Mouse (Mus musculus) lung, adult 2 months (tissue): ENCODE data around the gene Ptafr. TPM values are rescaled to one million over a fixed set of nuclear protein-coding genes. Genes with fewer than 3 reads are reported as not detected.
A peak's percentile ranks its signal among the peaks of the same experiment; 100 is the strongest.

Experiments used
- DNase-seq: peaks from one replicate; pipeline ENCODE4 v3.0.0; 2022
- H3K4me1 ChIP-seq: fragments of 200-500 bp; 2 replicates; pipeline ENCODE4 v1.6.1; 2011; ENCODE audit warnings: low read length; ENCODE audit not compliant: control insufficient read depth, insufficient read depth
- H3K4me3 ChIP-seq: fragments of 200-500 bp; replicated peaks from 2 replicates; pipeline ENCODE3; 2011; ENCODE audit warnings: low read depth, mild to moderate bottlenecking, control low read depth, low read length; ENCODE audit errors: extremely low read depth
- CTCF ChIP-seq: fragments of 200-500 bp; IDR thresholded peaks from 2 replicates; pipeline ENCODE4 v1.5.1; 2011; ENCODE audit warnings: mild to moderate bottlenecking, low read length, control low read depth; ENCODE audit not compliant: insufficient read depth
- POLR2A ChIP-seq: fragments of 200-500 bp; IDR thresholded peaks from 2 replicates; pipeline ENCODE4 v1.6.1; 2011; ENCODE audit warnings: low read depth, mild to moderate bottlenecking, control low read depth, low read length, borderline replicate concordance; ENCODE audit errors: extremely low read depth
- WGBS: fragments of 180-500 bp; shearing (Covaris S2); methylation state at CpG from one replicate; pipeline ENCODE4 v1.1.7; 2018; 5-methylcytosine and 5-hydroxymethylcytosine counted together
- polyA plus RNA-seq: library from polyadenylated mRNA; depleted of rRNA; stranded (reverse); fragments of >200 nt; gene quantifications from 2 replicates; pipeline ENCODE4 v1.2.3, GENCODE M21; 2012

Ptafr gene
- polyA plus RNA-seq, 1 experiment, result 5.0 TPM

DNA sequence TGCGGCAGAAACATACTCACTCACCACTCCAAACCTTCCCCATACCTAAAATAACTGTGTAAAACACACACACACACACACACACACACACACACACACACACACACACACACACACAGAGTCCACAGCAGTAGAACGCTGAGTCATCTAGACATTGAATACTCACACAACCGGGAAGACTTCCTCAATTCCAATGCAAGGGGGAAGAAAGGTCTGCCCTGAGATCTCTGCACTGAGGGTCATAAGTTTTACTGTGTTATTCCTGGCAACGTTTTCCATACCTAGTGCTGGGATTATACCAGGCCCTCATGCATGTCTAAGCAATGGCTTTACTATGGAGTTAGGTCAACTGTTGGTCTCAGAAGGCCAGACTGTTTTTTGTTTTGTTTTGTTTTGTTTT lies 34.5 kb upstream of the Ptafr start:
- peaks cover 8% of the 10 kb centered on the region for H3K4me1 ChIP-seq
- H3K4me3 ChIP-seq, result no peak overlapping the region
- no peak for TF ChIP-seq POLR2A
- TF ChIP-seq CTCF, result no peak
- no peak for DNase-seq
- WGBS, result 63% methylated on average over 4 of the region's 4 CpGs

DNA sequence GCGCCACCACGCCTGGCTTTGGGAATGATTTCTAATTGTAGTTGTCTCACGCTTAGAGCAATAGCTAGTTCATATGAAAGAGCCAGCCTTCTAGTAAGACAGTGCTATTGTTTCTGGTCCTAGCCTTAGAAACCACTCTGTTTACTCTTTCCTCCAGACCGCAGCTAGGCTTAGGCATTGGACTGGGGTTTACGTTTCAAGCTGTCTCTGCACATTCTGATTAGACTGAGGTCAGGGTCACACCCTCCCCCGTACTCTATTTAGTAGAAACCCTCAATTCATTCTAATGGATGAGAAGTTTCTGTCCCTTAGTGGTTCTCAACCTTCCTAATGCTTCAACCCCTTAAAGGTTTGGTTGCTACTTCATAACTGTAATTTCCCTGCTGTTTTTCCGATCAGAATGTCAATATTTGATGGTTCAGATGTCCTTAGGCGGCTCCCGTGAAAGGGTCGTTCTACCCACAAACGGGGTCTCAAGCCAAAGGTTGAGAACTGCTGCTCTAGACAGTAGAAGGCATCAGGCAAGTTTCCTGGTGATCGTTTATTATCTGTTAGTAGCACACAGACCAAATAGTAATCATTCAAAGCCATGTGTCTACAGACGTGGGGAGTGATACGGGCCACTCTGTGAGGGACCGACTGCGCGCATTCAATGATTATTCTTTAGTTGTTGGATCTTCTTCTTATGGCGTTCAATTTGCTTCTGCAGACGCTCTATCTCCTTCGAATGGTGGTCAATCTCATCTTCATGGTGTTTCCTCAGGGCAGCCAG lies 33.6 kb upstream of the Ptafr start:
- H3K4me1 ChIP-seq, result peaks cover 6% of the 10 kb centered on the region
- WGBS, result 89% methylated on average over 20 of the region's 20 CpGs
- H3K4me3 ChIP-seq, result no peak overlapping the region
- DNase-seq, result no peak
- TF ChIP-seq CTCF (no peak), POLR2A (no peak)

DNA sequence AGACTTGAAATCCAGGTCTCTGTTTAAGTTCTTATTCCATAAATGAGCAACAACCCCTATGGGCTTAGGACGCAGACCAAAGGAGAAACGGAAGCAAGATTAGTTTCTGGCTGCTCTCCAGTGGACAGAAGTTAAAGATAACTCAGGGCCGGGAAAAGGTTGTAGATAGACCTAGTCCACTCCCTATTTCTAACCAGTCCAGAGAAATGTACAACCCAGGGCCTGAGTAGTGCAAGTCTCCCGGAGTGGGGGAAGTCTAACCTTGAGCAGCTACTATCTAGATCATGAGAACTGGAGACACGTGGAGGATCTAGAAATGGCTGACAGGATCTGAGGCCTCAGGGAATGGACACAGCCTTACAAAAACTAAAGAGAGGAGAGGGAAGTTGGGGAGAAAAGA lies 31.4 kb upstream of the Ptafr start:
- no peak for TF ChIP-seq POLR2A
- TF ChIP-seq CTCF, result no peak
- WGBS, result 9% methylated on average over 5 of the region's 5 CpGs
- Histone ChIP-seq H3K4me1 (peaks cover 11% of the 10 kb centered on the region), H3K4me3 (peak overlapping the region; percentile 77)
- DNase-seq, result no peak

DNA sequence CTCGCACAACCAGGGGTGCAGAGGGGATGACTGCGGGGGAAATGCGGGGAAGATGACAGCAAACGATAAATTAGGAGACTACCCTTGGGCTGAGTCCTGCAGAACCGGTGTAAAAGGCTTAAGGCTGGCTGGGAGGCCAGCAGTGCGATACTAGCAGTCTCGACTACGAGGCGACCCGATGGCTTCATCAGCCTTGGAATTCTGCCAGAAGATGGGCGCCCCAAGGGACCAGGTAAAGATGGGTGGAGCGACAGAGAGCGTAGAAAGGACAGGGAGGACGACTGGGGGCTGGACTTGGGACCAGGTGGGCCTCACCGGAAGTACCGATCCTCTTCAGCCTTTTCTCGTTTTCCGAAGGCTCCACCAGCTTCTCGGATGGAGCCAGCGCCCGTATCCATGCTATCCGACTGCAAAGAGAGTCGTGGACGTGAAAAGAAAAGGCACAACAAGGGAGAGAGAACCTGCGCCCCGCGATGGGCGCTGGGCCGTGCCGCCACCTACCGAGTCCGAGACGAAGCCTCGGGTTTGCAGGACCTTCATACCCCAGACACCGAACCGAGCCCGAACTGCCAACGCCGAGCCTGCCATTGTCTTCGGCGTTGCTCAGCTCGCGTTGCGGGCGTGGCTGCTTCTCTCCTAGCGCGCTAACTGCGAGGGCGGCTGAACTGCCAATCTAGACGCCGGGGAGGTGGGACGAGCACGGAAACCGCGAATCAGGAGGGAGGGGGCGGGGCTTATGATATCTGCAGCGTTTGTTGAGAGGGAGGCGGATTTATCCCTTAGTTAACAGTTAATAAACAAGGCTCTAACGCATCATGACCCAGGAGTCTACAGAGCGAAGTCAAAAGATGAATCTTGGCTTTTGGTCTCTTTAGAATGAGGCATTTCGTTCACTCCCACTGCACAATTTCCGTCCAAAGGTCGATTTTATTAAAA lies 30.6 kb upstream of the Ptafr start, which contains the start of gene Atpif1:
Gene Atpif1 (minus strand): TSS at position 679 of the 936 bp plus-strand sequence.
- TF ChIP-seq CTCF (no peak), POLR2A (peak; percentile 90; the same call in 1 of the 2 replicates)
- peak; percentile 81 for DNase-seq
- WGBS, result under 1% methylated on average over 63 of the region's 63 CpGs
- Histone ChIP-seq H3K4me1 (peaks cover 11% of the 10 kb centered on the region), H3K4me3 (peak within 1 kb of the TSS; percentile 77)

DNA sequence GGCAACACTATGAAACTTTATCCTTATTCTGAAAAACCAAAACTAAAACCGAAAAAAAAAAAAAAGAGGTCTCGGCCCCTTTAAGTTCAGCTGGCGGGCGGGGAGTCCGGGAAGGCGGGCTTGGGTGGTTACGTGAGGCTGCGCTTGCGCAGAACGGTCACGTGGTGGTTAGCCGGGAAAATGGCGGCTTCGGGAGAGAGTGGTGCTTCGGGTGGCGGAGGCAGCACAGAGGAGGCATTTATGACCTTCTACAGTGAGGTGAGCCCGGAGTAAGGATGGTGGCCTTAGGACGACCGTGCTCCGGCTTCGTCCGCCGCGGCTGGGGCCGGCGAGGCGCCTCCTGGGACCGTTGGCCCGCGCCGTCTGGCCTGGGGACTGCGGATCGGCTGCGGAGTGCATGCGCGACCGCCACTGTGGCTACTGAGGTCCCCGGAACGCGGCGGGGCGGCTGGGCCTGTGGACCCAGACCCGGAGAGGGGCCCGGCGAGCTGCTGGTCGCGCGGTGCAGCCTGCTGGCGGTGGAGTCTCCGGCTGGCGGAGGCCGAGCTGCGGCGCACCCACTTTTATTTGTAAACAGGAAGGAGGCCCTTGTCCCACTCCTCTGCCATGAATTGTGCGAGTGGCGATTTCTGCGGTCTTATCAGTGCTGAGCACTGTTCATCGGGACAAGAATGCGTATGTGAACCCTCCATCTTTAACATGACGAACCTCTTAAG lies 28.3 kb upstream of the Ptafr start, which contains the start of gene Dnajc8:
Gene Dnajc8 (plus strand): TSS at position 145 of the 716 bp plus-strand sequence.
- Histone ChIP-seq H3K4me3 (peak within 1 kb of the TSS; percentile 72), H3K4me1 (peaks cover 13% of the 10 kb centered on the region)
- under 1% methylated on average over 60 of the region's 60 CpGs for WGBS
- peak; percentile 94 for DNase-seq
- TF ChIP-seq CTCF (no peak), POLR2A (peak; percentile 91; the same call in 1 of the 2 replicates)

DNA sequence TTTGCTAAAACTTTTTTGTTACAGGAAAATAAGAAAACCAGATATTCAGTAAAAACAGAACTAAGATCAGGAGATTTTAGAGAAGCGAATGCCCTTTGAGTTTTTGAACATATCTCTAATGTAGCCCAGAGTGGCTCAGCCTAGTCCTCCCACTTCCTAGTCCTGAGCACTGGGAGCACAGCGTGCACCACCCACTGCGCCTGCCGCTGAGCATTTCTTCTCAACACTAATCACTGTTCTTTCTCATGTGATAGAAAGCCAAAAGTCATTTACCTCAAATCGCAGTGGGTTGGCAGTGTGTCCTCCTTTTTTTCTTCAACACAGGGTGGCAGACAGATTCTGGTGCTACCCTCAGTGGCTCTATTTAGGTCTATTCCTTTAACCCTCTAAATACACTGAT lies 24.4 kb upstream of the Ptafr start:
- 82% methylated on average over 5 of the region's 5 CpGs for WGBS

DNA sequence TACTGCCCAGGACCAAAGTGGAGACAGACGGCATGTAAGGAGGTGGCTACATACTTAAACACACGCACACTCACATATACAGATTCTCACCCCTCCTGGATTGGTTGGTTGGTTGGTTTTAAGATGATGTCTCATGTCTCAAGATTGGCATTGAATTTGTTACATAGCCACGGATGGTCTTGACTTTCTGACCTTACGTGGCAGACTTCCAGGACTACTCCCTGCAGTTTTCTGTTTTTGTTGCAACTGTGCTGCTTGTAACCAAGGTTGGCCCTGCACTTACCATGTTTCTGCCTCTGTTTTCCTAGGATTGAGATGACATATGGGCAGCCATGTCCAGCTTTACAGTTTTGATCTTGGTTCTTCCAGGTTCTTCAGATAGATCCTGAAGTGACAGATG lies 22.5 kb upstream of the Ptafr start:
- TF ChIP-seq POLR2A (no peak), CTCF (no peak)
- H3K4me3 ChIP-seq, result no peak overlapping the region
- WGBS, result 69% methylated on average over 4 of the region's 4 CpGs
- peaks cover 9% of the 10 kb centered on the region for H3K4me1 ChIP-seq
- no peak for DNase-seq

More for the DNA sequence above, 24.4 kb upstream of the Ptafr start:
- no peak for TF ChIP-seq CTCF
- no peak for TF ChIP-seq POLR2A
- no peak overlapping the region for H3K4me3 ChIP-seq
- DNase-seq, result no peak
- peaks cover 6% of the 10 kb centered on the region for H3K4me1 ChIP-seq

DNA sequence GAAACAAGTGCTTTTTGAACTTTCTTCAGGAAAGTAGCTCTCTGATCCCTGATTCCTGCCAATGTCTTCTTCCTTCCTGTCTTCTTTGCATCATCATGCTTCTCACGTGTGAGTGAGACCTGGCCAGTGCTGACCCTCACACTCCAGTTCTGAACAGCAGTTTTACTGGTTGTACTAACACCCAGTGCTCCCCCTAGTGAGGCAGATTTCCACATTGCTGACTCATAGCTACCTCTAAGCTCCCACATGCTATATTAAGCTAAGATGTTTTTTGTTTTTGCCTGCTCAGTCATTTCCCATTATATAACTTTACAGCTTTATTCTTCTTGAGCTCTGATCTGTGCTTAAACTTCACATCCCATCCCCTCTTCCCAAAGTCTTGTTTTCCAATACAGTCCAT lies 21.1 kb upstream of the Ptafr start:
- WGBS, result 28% methylated on average over 1 of the region's 1 CpGs
- DNase-seq, result no peak

DNA sequence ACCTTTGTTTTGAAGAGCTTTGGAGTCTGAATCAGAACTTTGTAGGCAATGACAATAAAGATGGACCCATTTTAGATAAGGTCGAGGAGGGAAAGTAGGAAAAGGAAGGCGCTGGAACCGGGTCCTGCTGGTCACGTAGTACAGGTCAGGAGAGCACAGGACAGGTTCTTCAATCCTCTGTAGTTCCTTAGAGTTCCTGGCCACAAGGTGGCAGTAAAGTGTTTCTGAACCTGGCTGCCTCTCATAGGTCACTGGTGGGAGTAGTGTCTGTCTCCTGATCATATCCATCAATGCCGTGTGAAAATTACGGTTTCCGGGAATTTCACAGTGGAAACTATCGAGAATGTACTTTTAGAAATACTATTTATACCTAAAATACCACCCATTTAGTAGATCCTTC lies 18.0 kb upstream of the Ptafr start:
- no peak for TF ChIP-seq POLR2A
- peak; percentile 60 for TF ChIP-seq CTCF
- peaks cover 3% of the 10 kb centered on the region; the same call in 1 of the 2 replicates for H3K4me1 ChIP-seq
- WGBS, result 15% methylated on average over 8 of the region's 8 CpGs
- DNase-seq, result peak; percentile 68
- H3K4me3 ChIP-seq, result no peak overlapping the region

More for the DNA sequence above, 21.1 kb upstream of the Ptafr start:
- Histone ChIP-seq H3K4me3 (no peak overlapping the region), H3K4me1 (peaks cover 4% of the 10 kb centered on the region)
- TF ChIP-seq POLR2A (no peak), CTCF (no peak)
